Mouse (Mus musculus) adrenal gland, adult 2 months (tissue): Measurements from ENCODE around the gene Cfap58. TPM values are rescaled to one million over a fixed set of nuclear protein-coding genes. Genes with fewer than 3 reads are reported as not detected.
A peak's percentile ranks its signal among the peaks of the same experiment; 100 is the strongest.

Experiments
- DNase-seq: peaks from one replicate; pipeline ENCODE4 v3.0.0; 2021
- polyA plus RNA-seq: library from polyadenylated mRNA; depleted of rRNA; stranded (reverse); fragments of >200 nt; gene quantifications from 2 replicates; pipeline ENCODE4 v1.2.3, GENCODE M21; 2012
- total RNA-seq, 2 experiments: library from RNA; stranded (reverse); gene quantifications; 2 replicates each; pipeline ENCODE4 v1.2.3; 2021

The Cfap58 gene
- total and polyA plus RNA-seq, 3 experiments: not detected

GRCm38 (mm10) chr19:47917396-47917795, 20.1 kb upstream of the Cfap58 start:
- DNase-seq: no peak

GRCm38 (mm10) chr19:47918016-47918415, 19.5 kb upstream of the Cfap58 start:
- DNase-seq: peak; percentile 29

DNA sequence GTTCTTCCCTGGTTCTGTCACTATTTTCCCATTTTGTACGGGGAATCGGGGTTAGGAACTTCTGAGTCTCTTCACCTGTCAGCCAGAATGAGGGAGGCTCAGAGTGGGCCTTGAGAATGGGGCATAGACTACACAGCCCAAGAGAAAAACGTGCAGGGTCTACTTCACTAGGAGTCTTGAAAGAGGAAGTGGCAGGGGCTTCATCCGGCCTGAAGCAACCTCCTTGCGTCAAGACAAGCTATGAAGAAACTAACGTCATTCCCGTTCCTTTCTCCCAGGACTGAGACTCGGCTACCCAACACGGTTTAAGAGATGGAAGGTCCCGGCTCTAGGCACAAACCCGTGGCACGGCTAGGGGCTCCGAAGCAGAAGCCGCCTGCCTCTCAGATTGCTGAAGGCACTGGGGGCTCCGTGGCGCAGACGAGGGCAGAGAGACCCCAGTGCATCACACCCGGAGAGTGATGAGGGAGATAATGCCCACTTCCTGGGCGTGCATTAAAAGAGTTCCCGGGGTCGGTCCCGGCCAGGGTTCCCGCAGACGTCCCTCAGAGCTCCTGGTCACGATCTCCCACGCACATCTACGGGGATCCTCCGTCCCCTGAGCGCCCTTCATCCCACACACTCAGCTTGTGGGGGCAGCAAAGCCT, 18.9 kb upstream of the Cfap58 start:
- DNase-seq: peak; percentile 20

- DNase-seq: peak; percentile 88
Observed at GRCm38 (mm10) chr19:47919126-47919965, 18.1 kb upstream of the Cfap58 start, which contains the start of the genes Cfap43 and Itprip. Gene Cfap43 (minus strand): TSS chr19:47919287. Gene Itprip (minus strand): TSS chr19:47919299.

GRCm38 (mm10) chr19:47919966-47920375, 17.5 kb upstream of the Cfap58 start:
- DNase-seq: peak; percentile 42

DNA sequence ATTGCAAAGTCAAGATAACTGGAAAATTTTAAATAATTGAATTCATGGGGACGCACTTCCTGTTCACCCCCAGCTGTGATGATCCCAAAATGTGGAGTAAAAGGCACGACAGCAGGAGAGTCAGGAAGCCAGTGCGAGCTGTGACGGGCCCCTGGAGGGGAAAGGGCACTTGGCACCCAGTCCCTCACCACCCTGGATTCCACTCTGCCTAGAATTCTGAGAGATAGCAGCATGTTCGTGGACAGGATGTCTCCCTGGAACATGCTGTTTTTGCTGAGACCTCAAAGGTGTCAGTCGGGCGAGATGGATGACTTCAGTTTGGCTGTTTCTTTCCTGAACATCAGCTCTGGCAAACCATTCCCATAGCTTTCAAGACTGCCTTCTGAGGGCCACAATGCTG, 11.7 kb upstream of the Cfap58 start:
- DNase-seq: peak; percentile 47

DNA sequence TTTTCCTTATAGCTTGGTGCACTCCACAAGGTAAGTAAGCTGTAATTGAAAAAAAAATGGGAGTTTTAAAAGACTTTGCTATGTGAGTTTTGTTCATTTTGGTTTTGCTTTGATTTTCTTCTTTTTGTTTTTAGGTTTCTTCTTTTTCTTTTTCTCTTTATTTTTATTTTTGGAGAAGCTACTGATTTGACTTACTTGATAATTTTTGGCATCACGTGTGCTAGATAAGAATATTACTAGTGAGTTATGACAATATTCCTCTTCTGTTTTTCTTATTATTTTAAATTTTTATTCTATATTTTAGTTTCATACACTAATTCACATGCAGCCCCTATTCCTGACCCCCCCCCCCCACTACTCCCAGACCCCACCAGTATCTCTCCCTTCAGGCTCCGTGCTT, 10.4 kb upstream of the Cfap58 start:
- no peak for DNase-seq

DNA sequence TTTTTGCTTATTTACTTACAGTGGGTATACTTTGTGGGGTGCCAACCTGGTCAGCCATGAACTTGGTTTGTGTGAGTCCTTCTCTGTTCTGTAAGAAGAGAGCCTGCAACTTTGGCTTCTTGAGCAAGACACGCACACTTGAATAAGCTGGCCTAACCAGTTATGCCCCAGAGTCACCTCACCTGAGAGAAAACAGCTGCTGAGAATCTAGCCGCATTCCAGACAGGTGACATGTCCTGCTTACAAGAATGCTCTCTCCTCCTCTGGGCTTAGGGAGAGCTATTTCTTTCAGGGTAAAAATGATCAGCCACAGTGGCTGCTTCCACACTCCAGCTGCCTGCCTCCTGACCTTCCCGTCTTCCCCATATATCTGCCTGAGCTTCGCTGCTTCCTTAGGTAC, 8.4 kb upstream of the Cfap58 start:
- no peak for DNase-seq

GRCm38 (mm10) chr19:47931982-47932638, 5.4 kb upstream of the Cfap58 start:
- peak; percentile 25 for DNase-seq

- no peak for DNase-seq
Observed at GRCm38 (mm10) chr19:47934146-47934545, 3.3 kb upstream of the Cfap58 start.

DNA sequence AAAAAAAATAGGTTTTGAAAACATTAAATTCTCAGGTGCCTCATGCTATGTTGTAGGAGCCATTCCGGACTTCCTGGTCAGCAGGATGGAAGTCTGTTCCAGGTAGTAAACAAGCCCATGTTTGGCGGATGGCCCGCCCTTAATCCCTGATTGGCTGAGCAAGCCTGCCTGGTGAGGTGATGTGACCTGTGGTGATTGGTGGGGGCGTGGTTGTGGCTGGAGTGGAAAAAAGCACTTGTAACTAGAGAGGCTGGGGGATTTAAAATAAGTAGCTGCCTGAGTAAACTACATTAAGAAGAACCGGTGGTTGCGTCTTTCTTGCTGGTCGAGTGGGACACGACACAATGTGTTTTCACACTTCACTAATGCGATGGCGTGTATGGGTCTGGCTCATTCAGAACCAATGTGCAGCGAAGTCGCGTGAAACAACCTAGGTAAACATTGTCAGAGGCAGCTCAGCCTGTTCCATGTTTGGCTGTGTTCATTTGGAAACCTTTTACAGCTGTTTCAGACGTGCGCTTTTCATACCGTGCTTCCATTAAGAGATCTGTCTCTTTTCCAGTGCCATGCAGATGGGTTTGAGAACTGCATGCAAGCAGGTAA, 2.7 kb upstream of the Cfap58 start:
- no peak for DNase-seq

GRCm38 (mm10) chr19:47935530-47935929, 1.9 kb upstream of the Cfap58 start:
- no peak for DNase-seq

GRCm38 (mm10) chr19:47936490-47936889, 985 bp upstream of the Cfap58 start:
- DNase-seq: no peak

DNA sequence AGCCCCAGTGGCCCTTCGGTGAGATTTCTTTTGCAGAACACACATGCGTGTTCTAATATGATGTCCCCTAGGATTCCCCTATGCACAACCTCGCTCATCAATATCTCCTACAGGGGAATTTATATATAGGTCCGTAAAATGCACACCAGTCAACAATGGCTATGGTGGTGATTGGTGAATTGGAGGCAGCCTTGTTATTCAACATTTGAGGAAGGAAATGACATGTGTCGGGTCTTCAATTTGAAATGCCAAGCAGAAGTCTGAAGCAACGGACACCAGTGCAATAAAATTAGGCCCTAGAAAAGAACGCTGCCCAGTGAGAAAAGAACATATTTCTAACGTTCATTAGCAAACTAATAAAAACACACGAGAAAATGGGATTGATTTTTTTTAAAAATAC, 537 bp upstream of the Cfap58 start:
- DNase-seq: no peak

- no peak for DNase-seq
Observed at GRCm38 (mm10) chr19:47939361-47939760, 1.9 kb downstream of the Cfap58 start.

GRCm38 (mm10) chr19:47946821-47947465, 9.5 kb downstream of the Cfap58 start:
- DNase-seq: no peak

DNA sequence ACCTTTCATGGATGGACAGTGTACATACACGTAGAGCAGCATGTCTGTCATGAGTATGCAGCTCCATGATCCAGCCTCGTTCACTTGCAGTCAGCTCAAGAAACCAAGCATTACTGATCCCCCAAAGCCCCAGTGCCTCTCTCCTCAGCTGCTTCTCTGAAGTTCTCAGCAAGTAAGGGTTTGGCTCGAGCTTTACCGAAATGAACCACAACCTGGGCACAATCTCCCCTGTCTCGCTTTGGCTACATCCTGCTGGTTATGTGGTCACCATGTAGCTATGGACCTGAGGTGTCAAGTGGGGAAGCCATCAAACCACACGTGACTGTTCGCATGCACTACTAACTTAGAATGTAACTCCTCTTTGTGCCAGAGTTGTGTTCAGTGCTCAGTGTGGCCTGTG, 13.5 kb downstream of the Cfap58 start:
- DNase-seq: no peak

GRCm38 (mm10) chr19:47953169-47953568, 15.7 kb downstream of the Cfap58 start:
- no peak for DNase-seq

- no peak for DNase-seq
Observed at GRCm38 (mm10) chr19:47958181-47958580, 20.7 kb downstream of the Cfap58 start.

- DNase-seq: no peak
Observed at GRCm38 (mm10) chr19:47968993-47969659, 31.7 kb downstream of the Cfap58 start.

DNA sequence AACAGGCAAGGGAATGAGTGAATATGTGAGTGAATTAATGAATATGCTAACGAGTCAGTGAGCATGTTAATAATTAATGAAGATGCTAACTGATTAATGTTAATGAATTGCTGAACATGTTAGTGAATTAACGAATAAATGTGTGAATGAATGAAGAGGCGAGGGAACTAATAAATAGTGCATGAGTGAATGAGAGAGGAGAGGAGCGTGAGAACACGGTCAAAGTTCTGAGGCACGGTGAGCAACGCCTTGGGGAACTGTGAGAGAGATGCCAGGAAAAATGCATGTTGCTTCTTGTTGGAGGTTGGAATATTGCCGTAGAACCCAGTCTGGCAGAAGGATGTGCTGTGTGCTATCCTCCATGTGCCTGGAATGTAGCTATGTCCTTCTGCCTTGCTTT, 33.6 kb downstream of the Cfap58 start:
- DNase-seq: no peak
